Mouse (Mus musculus) embryo, embryonic 11 days (tissue): ENCODE data around the gene Gpr82.

Source experiments
- DNase-seq: peaks from one replicate; pipeline ENCODE4 v3.0.0-alpha.2; 2015

The Gpr82 gene

DNA sequence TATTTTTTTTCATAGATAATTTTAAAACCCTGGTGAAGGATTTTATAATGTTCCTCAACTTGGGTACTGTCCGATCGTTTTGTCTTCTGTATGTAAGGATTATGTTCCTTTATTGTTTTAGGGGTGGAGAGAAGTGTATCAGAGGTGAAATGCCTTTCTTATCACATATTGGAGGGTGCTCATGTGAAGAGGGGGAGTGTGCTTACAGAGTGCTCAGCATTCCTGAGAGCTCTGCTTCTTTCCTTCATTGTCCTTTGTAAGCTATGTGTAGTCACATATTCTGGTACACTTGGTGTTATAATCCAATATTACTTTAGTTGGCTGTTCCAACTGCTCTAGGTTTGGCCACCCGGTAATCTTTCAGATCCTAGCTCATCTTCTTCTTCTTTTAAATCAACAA, 39.5 kb downstream of the Gpr82 start:
- no peak for DNase-seq

DNA sequence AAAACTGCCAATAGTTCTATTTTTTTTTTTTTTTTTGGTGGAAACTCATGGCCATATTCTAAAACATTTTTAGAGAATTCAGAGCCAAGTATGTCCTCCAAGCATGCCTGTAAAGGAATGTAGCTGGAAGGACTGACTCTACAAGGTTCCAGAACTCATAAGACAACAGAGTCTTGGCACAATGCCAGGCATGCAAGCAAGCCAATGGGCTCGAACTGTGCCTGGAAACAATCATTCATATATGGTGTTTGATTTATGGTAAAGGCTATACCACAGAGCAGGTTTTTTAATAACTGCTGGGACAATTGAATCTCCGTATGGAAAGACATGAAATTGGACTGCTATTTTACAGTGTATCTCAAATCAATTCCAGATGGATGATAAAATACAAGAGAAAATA, 43.9 kb downstream of the Gpr82 start:
- DNase-seq = peak; percentile 26

DNA sequence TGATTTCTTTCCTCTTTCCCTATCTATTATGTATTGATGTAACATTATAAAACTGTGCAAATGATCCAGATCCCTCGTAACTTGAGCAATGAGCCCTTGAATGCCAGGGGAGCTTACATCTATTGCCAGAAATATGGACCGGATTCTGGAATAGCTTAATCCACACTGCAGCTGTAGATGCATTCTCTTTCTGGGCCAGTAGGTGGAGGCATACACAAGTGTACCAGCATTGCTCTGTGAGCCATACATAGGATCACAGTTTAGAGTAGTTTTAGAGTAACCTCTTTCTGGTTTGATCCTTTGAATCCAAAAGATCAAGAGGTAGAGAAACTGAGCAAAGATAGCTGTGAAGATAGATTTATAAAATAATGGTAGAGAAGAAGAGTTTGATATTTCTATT, 49.0 kb downstream of the Gpr82 start:
- peak; percentile 57 for DNase-seq
